Mouse (Mus musculus) thymus, adult 2 months (tissue): ENCODE measurements at regions not wholly inside any gene's neighbourhood (a gene's known extent, or its start where the extent isn't known, plus 50 kb on each side); places are given as distances from the start of the nearest gene placed in this dataset.
"Not testable (repeated sequence)": the region's sequence is repeated elsewhere in the genome, so short reads cannot be mapped to it uniquely, and the experiment has no call there.

ENCODE experiments used
- CTCF ChIP-seq: fragments of 200-500 bp; IDR thresholded peaks from 2 replicates; pipeline ENCODE4 v1.5.1; 2012; ENCODE audit warnings: mild to moderate bottlenecking, control low read depth, low read length, moderate library complexity, borderline replicate concordance; ENCODE audit not compliant: control insufficient read depth, poor library complexity, insufficient read depth; ENCODE audit errors: extremely low read depth
- POLR2A ChIP-seq: fragments of 200-500 bp; IDR thresholded peaks from 2 replicates; pipeline ENCODE4 v1.6.1; 2012; ENCODE audit warnings: mild to moderate bottlenecking, low read length, control low read depth, moderate library complexity; ENCODE audit not compliant: control insufficient read depth, poor library complexity, insufficient read depth; ENCODE audit errors: extremely low read depth

DNA sequence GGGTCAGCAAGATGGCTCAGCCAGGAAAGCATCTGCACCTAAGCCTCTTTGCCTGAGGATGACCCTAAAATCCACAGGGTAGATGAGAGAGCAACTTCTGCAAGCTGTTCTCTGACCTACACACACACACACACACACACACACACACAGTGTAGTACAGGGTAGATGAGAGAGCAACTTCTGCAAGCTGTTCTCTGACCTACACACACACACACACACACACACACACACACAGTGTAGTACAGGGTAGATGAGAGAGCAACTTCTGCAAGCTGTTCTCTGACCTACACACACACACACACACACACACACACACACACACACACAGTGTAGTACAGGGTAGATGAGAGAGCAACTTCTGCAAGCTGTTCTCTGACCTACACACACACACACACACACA, 230.0 kb downstream of the Cd47 start:
- TF ChIP-seq CTCF, POLR2A: not testable (repeated sequence)
